Mouse (Mus musculus) adrenal gland, postnatal 14 days (tissue): Measurements from ENCODE around the gene Camk2b. TPM values are rescaled to one million over a fixed set of nuclear protein-coding genes. Genes with fewer than 3 reads are reported as not detected.
"Not testable (repeated sequence)": the region's sequence is repeated elsewhere in the genome, so short reads cannot be mapped to it uniquely, and the experiment has no call there.

Source experiments
- DNase-seq: peaks from one replicate; pipeline ENCODE4 v3.0.0; 2021; ENCODE audit warnings: mixed read lengths
- long read RNA-seq, 2 experiments: library from polyadenylated mRNA; stranded (forward); transcript quantifications; one replicate each; pipeline ENCODE4 v2.0.0; 2021
- total RNA-seq: library from RNA; stranded (reverse); gene quantifications from 2 replicates; pipeline ENCODE4 v1.2.3, GENCODE M21; 2021

The Camk2b gene
- total RNA-seq, result 14.8 and 16.8 TPM in 2 replicates
- long read RNA-seq, experiment 1, transcript Camk2b-201 (19 exons, 1,872 nt), result major isoform, 8 of 23 reads
- long read RNA-seq, experiment 1, partial matches to known transcripts, result 10 of 23 reads
- long read RNA-seq, experiment 1, other reads (novel, unspliced or antisense), result 5 of 23 reads
- long read RNA-seq, experiment 2, full-length matches to known transcripts, result 4 of 14 reads
- long read RNA-seq, experiment 2, partial matches to known transcripts, result 1 of 14 reads
- long read RNA-seq, experiment 2, other reads (novel, unspliced or antisense), result 9 of 14 reads

DNA sequence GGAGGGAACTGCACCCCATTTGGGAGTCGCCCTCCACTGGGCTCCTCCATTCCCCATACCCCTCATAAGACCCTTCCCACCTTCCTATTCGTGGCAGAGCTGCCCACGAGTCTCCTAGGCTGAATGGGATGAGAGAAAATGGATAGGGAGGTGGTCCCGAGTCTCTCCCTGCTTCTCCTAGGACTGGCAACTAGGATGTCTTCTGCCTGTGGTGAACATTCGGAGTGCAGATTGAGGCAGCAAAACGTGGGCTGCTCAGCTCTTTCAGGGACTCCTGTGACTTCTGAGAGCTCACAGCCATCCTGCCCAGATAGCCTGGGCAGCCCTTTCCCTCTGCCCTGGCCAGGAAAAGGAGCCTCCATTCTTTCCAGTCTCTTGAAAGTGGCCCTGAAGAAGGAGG is at the start of gene Camk2b:
Camk2b (minus strand) TSS at position 187 of the 400 bp plus-strand sequence.
- no peak for DNase-seq

DNA sequence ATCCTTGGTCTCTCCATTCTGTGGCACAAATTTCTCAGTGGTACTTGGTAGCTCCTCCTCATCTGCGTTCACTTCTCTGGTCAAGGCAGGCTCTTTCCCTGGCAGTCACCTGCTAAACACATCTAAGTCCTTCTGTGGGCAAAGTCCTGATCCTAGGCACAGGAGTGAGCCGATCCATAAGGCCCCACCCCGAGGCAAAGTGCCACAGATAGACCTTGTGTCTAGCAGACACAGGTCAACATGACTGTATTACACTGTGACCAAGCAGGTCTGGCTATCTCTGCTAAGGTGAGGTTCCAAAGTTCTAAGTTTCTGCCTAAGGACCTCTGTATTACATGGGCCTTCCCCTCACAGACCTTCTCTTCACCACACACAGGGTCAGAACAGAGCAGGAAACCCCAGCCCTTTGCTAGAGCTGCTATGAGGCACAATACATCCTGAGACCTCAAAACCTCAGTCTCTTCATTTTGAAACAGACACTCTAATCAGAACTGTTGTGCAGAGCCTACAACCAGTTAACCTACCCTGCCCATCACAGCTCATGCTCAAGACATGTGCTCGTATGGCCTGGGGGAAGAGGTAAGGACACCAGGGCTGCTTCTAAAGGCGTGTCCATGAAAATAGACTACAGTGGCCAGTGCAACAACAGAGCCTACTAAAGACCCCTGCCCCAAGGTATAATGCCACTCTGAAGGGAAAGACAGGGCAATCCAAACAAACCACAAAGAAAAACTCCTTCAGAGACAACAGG is 45.7 kb upstream of the Camk2b start:
- no peak for DNase-seq

DNA sequence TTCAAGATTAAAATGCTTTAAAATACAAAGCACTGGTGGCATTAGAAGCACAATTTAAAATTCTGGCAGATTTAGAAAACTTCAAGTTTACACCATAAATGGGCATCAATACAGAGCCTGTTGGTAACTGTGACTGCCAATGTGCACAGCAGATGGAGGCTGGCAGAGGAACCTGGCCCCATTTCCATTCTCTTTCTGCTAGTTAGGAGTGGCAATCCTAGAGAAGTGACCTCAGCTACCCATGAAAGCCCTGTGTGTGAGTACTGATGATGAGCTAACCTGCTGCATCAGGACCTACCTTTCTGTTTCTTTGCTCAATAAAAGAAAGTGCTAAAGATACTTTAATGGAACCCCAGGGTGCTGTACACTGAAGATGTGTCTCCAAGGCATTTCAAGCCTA is 43.8 kb upstream of the Camk2b start:
- no peak for DNase-seq

DNA sequence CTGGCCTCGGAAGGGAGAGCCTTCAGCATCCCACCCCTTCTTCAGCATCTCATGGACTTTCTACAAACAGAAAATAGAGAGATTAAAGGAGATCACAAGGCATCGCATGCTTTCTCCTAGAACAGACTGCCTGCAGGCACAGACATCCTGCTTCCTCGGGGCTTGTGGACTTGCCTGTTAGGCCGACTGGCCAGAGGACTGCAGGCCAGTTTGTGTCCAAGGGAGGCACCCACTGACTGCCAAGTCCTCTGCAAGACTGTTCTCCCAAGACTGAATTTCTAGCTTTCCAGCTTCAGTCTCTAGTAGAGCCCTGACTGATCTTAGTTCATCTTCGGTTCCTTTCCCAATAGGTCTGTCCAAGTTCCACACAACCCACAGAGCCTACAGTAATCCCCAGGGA is 42.1 kb upstream of the Camk2b start:
- no peak for DNase-seq

DNA sequence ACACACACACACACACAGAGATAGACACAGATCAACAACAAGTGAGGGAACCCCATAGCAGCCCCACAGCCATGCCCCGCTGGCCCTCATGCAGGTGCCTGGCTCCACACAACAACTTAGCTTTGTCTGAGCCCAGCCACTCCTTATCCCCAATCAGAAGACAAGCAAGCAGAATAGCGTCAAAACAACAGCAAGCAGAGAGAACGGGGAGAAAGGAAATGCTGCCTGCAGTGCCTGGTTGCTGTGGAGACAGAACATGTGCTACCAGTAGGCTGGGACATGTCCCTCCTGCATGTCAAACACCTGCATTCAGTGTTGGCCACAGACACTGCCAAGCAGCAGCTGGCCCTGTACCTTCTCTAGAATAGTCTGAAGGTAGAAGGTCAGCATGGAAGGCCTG is 41.6 kb upstream of the Camk2b start:
- no peak for DNase-seq

DNA sequence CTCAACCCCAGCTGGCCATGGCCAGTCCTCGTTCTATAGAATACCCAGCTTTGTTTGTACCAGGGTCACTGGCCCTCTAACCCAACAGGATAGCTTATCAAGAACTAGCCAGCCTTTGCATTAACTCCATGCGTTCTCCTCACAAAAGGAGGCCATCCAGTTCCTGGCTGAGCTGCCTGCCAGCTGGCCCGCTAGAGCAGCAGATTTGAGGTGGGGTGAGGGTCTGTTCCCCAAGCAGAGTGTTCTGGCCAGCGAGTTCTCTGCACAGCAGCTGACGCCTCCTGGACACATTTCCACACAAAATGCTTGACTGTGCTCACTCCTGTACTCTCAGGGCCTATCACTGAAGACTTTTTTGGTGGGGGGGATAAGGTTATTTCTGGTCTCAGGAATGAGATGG is 38.6 kb upstream of the Camk2b start:
- DNase-seq, result no peak

DNA sequence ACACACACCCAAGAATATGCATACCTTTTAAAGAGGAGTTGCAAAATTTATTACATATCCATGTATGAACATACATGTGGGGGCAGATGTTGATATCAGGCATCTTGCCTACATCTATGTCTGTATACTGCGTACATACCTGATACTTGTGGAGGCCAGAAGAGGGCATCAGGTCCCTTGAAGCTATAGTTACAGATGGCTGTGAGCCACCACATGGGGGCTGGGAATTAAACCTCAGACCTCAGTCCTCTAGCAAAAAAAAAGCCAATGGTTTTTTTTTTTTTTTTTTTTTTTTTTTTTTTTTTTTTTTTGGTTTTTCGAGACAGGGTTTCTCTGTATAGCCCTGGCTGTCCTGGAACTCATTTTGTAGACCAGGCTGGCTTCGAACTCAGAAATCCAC is 30.5 kb upstream of the Camk2b start:
- not testable (repeated sequence) for DNase-seq

DNA sequence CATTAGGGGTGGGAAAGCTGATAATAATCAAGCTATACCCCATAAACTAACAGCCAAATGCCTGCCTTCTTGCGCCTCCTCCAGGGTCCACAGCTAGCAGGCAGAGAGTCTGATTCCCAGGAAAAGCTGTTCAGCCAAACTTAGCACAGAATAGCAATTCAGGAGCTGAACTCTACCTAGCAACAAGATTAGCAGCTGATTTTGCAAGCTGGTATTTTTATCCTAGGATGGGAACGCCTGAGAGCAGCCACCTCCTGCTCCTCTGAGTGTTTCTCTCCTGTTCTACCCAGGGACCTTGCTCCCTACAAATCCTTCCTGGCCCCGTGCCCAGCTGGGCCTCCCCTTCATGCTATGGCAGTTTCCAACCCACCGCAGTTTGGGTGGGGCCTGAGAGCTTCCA is 20.8 kb upstream of the Camk2b start:
- DNase-seq, result no peak

DNA sequence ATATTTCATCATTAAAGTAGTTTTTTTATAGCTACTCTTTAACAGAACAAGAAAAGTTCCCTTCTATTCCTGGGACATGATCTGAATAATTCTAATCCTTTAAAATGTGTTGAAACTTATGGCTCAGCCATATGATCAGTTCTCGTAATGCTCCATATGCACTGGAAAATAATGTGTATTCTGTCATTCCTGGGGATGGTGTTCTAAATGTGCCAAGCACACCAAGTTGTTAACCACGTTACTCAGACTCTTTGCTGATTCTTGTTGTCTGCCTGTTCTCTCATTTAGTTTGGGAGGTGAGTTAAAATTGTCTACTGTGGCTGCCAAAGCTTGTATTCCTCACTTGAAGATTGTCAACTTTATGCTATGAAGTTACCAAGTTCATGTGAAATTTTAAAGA is 12.6 kb upstream of the Camk2b start:
- no peak for DNase-seq

DNA sequence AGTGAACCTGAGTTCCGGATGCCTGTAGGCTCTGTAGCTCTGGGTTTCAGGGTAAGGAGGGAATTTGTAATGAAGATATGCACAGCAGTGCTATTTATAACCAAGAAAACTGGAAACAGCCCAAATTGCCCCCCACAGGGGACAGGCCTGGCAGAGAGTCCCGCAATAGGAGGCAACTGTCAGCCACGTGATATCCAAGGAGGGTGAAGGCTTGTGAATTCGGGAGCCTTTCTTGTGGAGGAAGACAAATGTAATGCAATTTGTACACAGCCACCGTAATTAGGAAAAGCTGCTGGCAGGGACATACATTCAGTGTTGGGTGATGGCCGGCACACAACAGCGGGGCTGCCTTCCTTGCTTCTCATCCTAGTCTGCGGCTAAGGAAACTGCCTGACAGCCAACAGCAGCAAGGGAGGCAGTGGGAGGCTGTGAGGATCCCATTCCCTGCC is 9.5 kb upstream of the Camk2b start:
- DNase-seq, result peak; percentile 24

DNA sequence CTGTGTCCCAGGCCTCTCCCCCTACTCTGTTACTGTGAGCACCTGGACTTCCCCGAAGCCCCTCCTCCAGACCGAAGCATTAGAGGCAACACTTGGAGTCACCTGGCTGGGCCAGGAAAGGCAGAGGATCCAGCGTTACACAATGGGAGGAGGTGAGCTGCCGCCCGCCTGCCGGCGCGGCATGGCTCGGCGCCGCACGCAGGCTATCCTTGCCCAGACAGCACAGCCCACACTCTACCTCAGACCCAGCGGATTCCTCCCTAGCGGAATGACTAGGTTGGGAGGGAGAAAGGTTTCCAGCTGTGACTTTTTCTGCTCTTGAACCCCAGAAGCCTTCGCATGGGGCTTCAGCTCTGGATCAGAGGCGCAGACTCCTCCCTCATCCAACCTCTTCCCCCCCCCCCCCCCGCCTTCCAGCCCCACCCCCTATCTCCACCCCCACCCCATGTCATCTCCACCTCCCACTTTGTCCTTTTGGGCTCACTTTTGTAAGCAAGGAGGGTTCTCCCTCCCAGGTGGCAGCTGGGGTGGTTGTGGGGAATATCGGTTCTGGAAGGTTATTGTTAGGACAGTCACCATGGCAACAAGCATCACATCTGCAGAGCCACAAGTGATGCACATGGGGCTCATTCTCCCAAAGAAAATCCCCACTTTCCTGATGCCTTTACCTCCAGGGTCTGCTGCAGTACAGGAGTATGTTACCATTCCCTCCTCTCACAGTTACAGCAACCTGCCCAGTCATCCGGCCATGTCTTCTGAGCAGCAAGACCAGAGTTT is 2.2 kb upstream of the Camk2b start:
- DNase-seq, result no peak

DNA sequence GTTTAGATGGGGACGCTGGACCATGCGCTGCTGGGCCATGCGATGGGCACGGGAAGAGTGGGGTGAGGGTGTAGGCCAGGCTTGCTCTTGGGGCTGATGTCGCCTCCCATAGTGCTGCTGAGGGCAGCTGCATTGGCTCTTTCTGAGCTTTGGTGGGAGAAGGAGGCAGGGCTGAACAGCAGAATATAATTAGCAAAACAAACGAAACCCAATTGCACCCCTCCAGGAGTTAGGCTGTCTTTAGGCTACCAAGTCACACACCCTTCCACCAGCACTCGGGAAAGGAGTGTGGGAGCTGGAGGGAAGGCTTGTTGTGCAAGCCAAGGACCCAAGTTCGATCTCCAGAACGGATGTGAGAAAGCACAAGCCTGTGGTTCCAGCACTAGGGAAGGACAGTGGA is 998 bp upstream of the Camk2b start:
- DNase-seq, result no peak

DNA sequence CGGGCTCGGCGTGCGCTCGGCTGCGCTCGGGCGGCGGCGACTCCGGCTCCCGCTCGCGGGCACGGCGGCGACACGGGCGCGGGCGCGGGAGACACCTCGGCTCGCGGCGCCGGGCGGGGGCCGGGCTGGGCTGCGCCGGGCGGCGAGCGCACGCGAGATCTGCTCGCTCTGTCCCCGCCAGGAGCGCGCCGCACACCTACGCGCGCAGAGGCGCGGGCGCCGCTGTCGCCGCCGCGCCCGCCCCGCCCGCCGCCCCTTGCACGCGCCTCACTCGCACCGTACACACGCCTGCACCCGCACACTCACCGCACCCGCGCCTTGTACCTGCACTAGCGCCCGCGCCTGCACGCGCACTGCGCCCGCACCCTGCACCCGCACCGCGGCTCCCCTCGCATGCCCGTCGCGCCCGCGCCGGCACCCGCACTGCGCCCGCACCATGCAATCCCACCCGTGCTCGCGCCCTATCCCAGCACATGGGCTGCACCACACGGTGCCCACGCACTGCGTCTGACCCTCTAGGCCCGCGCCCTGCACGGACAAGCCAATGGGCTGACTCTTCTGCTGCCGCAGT is 526 bp downstream of the Camk2b start:
- DNase-seq, result peak; percentile 50

DNA sequence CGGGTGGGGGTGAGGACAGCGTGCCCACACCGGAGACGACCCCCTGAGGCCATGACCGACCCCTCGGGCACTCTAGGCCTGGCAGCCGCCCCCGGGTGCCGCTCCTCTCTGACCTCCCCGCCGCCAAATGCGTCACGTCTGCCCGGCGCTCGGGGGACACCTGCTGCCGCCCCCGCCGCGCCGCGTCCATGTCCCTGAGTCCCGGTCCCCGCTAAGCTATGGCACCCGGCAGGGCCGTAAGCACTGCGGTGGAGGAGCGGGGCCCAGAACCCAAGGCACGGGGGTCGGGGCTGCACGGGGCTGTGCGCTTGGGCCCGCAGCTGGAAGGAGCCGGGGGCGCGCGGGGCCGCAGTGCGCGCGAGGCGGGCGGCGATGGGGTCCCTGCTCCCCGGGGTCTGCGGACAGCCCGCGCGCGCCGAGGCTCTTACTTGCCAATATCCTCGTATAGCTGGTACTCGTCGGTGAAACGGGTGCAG is 1.1 kb downstream of the Camk2b start:
- peak; percentile 15 for DNase-seq

DNA sequence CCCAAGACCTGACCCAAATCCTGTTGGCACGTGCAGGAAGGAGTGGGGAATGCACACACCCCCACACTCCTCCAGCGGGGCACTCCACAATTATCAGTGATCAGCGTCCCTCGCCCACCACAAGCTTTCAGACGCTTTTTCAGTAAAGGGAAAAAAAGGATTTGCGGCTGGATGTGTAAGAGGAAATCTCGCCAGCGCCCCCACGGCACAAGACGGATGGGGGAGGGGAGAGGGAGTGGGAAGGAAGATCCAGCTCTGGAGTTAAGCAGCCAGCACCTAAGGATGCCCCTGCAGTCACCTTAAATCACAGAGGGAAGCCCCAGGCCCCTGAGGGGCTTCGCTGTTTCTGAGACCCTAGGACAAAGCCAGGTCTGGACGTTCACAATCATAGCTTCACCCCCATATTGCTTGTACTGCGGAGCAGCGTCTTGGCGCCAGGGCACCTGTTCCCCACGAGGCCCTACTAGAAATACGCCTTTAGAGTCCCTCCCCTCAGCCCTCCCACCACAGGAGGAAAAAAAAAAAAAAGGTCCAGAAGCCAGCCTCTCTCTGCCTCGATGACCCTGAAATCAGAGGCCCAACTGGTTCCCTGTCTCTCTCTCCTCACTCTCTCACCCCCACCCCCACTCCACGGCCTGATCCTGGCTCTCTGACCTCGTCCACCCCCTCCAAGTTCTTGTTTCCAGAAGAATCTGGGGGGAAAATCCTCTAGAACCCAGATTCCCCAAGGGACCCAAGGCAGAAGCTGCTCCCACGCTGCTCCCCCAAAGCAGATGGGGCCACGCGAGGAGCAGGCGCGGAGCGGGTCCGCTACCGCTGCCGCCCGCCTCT is 1.7 kb downstream of the Camk2b start:
- DNase-seq, result no peak

DNA sequence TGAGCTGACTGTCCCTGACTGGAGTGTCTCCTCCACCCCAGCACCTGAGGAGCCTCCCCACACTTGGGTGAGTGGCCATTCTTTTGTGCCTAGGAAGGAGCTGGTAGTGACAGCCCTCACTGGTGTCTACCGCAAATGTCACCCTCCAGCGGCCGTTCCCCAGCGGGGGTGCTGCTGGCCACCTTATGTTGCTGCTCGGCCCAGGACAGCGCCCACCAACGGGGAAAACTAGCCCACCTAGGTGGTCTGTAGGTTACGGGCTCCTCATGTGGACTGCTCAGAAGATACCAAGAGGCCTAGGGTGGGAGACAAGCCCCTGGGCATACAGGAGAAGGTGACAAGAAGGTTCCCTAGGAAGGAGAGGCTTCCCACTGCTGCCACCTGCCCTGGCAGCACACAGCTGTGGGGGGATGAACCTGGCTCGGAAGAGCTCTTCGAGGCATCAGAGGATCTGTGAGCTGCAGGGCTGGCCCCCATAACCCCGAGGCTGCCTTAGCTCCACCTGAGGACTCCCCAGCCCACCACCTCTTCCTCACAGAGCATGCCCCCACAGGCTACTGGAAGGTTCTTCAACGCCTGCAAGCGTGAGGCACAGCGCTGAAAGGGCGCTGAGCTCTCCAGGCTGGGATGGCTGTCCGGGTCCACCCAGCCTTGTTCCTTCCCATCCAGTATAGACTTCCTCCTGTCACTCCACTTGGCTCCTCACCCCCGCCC is 2.5 kb downstream of the Camk2b start:
- no peak for DNase-seq

DNA sequence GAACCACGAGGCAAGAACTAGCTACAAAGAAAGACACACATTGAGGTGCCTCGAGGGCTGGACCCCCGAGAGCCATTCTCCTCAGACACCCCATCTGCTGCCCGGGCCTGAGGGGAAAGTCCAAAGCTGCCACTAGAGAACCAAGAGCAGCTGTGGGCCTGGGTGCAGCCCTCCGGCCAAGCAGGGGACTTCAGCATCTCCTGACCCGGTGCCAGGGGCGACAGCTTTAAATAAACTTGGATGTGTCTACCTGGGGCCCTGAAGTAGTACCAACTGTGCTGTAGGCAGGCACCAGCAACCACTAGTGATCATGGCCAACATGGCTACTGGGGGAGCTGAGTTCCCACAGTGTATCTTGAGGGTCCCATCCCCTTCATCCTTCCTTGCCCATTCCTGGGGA is 3.1 kb downstream of the Camk2b start:
- DNase-seq, result no peak

DNA sequence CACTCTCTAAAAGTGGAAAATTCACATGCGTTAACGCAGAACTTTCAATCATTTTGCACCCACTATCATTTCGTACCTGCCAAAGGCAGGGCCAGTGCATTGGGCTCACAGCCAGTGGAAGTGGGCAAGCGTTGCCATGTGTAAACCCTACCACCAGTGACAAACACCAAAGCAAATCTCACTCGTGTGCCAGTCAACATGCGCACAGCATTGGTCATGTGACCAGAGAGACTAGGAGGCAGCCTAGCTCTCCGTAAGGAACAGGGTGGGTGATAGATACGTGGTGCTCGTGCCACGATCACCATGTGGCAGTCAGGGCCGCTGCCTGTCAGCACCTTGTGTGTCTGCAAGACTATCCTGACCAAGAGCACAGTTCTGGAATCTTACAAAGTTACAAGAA is 3.8 kb downstream of the Camk2b start:
- no peak for DNase-seq

DNA sequence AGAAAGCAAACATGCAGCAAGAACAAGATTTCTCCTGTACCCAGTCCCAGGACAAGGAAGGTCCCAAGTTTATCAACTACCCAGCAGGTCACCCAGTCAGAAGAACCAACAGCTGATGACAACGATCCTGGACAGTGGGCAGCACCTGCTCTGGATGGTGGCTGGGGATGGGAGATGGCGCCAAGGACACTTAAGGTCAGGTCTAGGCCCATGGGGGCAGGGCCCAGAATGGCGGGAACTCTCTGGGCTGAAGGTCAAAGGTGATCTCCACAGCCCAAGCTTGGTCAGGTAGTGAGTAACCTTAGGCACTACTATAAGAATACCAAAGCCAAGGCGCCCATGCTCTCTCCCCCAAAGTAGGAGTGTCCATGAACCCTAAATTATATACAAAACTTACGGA is 4.3 kb downstream of the Camk2b start:
- DNase-seq, result no peak

DNA sequence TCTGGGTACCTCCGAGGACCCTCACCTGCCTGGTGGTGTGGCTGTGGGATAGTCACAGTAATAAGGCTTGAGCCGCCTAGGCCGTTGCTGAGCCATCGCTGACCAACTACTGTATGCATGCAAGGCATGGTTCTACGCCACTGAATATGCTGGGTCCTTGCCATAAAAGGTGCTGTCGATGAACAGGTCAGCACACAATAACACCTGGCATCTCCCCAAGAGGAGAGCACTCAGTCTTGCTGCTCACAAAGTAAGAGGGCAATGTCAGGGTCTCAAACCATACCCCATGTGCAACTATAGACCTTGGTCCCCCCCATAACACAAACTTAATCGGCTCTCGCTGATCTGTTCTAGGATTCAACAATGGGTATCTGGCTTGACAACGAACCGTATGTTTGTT is 7.0 kb downstream of the Camk2b start:
- no peak for DNase-seq

DNA sequence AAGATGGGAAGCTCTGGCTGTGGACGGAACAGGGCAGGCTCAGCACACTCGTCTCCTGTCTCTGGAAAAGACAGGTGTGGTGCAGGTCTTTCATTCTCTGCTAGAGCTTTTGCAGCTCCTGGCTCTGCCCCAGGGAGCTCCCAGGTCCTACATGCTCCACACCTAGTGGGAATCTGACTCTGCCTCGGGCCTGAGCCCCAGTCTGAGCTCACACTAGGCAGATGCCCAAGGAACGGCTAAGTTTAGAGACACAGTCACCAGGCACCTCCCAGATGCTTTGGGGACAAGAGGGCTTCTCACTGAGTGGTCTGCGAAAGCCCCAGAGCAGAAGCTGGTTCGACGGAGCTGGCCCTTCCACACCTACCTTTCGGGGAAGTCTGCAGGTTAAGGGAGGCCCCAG is 12.8 kb downstream of the Camk2b start:
- no peak for DNase-seq
